Mouse (Mus musculus) stomach, embryonic 15.5 days (tissue): Measurements from ENCODE around the gene Rbm10. TPM values are rescaled to one million over a fixed set of nuclear protein-coding genes. Genes with fewer than 3 reads are reported as not detected.

Experiments used
- ATAC-seq: fragments of 200-750 bp; cut with Nextera tagmentation; 2 replicates; pipeline ENCODE4 v1.8.0; 2017; ENCODE audit warnings: low read depth, moderate number of reproducible peaks, moderate TSS enrichment; ENCODE audit not compliant: insufficient read depth, low FRiP score
- H3K27ac ChIP-seq: fragments of 300-500 bp; sonication (generic); 2 replicates; pipeline ENCODE4 v1.5.1; 2015; ENCODE audit warnings: mild to moderate bottlenecking, inconsistent platforms
- H3K27me3 ChIP-seq: fragments of 300-500 bp; sonication (generic); replicated peaks from 2 replicates; pipeline ENCODE4 v1.6.1; 2015; ENCODE audit warnings: inconsistent platforms
- H3K36me3 ChIP-seq: fragments of 300-500 bp; sonication (generic); 2 replicates; pipeline ENCODE4 v1.6.1; 2015; ENCODE audit warnings: inconsistent platforms
- H3K4me1 ChIP-seq: fragments of 300-500 bp; sonication (generic); 2 replicates; pipeline ENCODE4 v1.6.1; 2015; ENCODE audit warnings: inconsistent platforms
- H3K4me2 ChIP-seq: fragments of 300-500 bp; sonication (generic); 2 replicates; pipeline ENCODE4 v1.6.1; 2015; ENCODE audit warnings: mild to moderate bottlenecking, inconsistent platforms
- H3K4me3 ChIP-seq: fragments of 300-500 bp; sonication (generic); replicated peaks from 2 replicates; pipeline ENCODE4 v1.5.1; 2015; ENCODE audit warnings: inconsistent platforms
- H3K9ac ChIP-seq: fragments of 300-500 bp; sonication (generic); 2 replicates; pipeline ENCODE4 v1.6.1; 2015; ENCODE audit warnings: inconsistent platforms
- H3K9me3 ChIP-seq: fragments of 300-500 bp; sonication (generic); 2 replicates; pipeline ENCODE4 v1.6.1; 2016; ENCODE audit warnings: inconsistent platforms
- WGBS: fragments of 180-500 bp; shearing (Covaris S2); methylation state at CpG from one replicate; pipeline ENCODE4 v1.1.7; 2015; 5-methylcytosine and 5-hydroxymethylcytosine counted together
- polyA plus RNA-seq: library from polyadenylated mRNA; unstranded; fragments of >200 nt; fragmentation: Nextera tagmentation; extraction: Ambion mirVana; gene quantifications from 2 replicates; pipeline ENCODE4 v1.2.1, GENCODE M21; 2015

The Rbm10 gene
- polyA plus RNA-seq: 56.3 and 57.8 TPM in 2 replicates

DNA sequence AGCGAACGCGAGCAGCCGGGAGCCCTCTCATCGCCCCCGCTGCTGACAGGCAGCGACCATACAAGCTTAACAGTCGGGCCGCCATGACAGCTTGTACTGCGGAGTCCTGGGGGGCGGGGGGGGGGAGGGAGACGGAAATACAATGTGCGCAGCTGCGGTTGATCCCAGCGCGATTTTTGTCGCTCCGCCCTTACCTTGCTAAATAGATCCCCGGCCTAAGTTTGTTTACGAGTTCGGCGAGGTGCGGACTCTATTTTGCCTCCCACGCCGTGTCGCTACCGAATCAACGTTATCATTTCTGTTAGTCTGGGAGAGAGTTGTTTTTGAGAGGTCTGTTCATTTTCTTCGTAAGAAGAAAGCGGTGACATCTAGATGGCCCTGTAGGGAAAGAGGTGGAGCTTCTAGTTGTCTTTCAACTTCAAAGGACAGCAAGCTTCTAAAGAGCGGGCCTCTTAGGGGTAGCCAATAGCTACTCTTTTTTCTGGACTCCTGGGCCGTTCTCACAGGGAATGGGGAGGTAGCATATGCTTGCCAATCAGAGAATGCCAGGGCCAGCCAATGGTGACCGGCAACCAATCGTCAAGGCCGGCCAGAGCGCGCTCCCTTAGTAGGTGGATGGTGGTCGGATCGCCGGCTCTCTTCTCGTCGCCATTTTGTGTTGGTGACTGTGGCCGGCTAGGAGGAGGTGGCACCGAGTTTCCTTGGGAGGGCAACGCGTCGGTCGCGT, at the start of gene Rbm10, which contains the start of gene Ndufb11:
Gene Rbm10, plus strand, starts transcription at position 328 of the 727 bp plus-strand sequence.
Gene Ndufb11, minus strand, starts transcription at position 444 of the 727 bp plus-strand sequence.
- Histone ChIP-seq H3K4me2 (peak within 1 kb of the TSS; percentile 48), H3K36me3 (no peaks in the 10 kb centered on the region), H3K9ac (peak within 1 kb of the TSS; percentile 48), H3K9me3 (no peaks in the 10 kb centered on the region), H3K4me1 (peaks cover 2% of the 10 kb centered on the region; the same call in 1 of the 2 replicates), H3K27ac (peak within 1 kb of the TSS; percentile 88), H3K4me3 (peak within 1 kb of the TSS; percentile 61), H3K27me3 (no peaks in the 10 kb centered on the region)
- 14% methylated on average over 48 of the region's 49 CpGs for WGBS
- ATAC-seq: peak; percentile 98

GRCm38 (mm10) chrX:20571024-20571423, 46.3 kb upstream of the Rbm10 start:
- Histone ChIP-seq H3K9me3 (no peaks in the 10 kb centered on the region), H3K9ac (no peak overlapping the region), H3K4me2 (no peak overlapping the region), H3K27ac (no peak overlapping the region), H3K4me1 (no peaks in the 10 kb centered on the region), H3K4me3 (no peak overlapping the region), H3K36me3 (no peaks in the 10 kb centered on the region), H3K27me3 (no peaks in the 10 kb centered on the region)
- ATAC-seq: no peak; the same call in 1 of the 2 replicates
- 46% methylated on average over 2 of the region's 2 CpGs for WGBS

DNA sequence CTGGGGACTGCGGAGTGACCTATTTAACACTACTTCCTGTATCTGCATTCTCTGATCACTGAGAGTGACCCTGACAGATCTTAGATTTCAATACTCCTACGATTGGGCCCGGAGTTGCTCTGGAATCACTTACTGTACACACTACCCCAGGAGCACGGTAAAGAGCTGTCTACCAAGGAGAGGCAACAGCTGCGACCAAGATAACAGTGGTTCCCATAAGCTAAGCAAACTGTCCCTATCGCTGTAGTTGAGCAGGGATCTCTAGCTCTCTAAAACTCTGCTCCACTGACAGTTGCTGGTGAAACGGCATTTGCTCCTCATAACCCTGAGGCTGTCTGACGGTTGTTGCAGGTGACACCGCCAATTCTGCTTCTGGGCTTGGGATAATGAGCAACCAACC, 44.6 kb upstream of the Rbm10 start:
- H3K36me3 ChIP-seq: no peaks in the 10 kb centered on the region
- H3K27ac ChIP-seq: no peak overlapping the region
- no peaks in the 10 kb centered on the region for H3K27me3 ChIP-seq
- H3K9me3 ChIP-seq: no peaks in the 10 kb centered on the region
- WGBS: 68% methylated on average over 9 of the region's 9 CpGs
- H3K4me1 ChIP-seq: no peaks in the 10 kb centered on the region
- no peak overlapping the region for H3K4me2 ChIP-seq
- no peak overlapping the region for H3K9ac ChIP-seq
- no peak for ATAC-seq
- no peak overlapping the region for H3K4me3 ChIP-seq

DNA sequence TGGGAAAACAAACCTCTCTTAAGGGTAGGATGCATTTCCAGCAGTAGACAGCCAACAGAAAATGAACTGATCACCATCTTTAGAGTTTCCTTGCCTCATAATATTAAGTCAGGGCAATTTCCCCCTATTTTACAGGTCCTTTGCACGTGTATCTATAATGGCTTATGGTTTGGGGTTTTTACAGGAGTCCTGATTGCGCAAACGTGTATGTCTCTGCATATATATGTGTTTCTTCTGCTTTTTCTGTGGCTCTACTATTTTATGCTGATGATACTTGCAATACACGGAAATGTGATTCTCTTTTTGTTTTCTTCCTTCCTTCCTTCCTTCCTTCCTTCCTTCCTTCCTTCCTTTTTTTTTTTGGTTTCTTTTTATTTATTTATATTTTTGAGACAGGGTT, 43.4 kb upstream of the Rbm10 start:
- no peak for ATAC-seq
- 76% methylated on average over 4 of the region's 4 CpGs for WGBS
- Histone ChIP-seq H3K27me3 (no peaks in the 10 kb centered on the region), H3K4me3 (no peak overlapping the region), H3K9me3 (no peaks in the 10 kb centered on the region), H3K36me3 (no peaks in the 10 kb centered on the region), H3K4me2 (no peak overlapping the region), H3K9ac (no peak overlapping the region), H3K27ac (no peak overlapping the region), H3K4me1 (no peaks in the 10 kb centered on the region)

DNA sequence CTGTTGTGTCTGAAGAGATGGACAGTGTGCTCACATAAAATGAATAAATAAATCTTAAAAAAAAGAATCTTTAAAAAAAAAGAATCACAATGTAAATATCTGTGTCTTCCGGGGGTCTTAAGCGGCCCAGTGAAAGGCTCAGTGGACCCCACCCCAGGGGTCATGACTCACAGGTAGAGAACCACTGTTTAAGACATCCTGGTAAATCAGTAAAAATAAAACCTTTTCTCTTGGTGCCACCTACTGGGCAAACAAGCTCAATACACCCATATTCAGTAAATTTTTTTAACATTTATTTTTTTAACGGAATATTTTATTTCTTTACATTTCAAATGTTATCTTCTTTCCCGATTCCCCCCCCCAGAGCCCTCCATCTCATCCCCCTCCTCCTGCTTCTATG, 29.3 kb upstream of the Rbm10 start:
- no peak for ATAC-seq
- WGBS: 15% methylated on average over 4 of the region's 4 CpGs
- H3K27ac ChIP-seq: no peak overlapping the region

GRCm38 (mm10) chrX:20608500-20608899, 8.8 kb upstream of the Rbm10 start:
- Histone ChIP-seq H3K4me1 (no peaks in the 10 kb centered on the region), H3K36me3 (no peaks in the 10 kb centered on the region), H3K4me2 (no peak overlapping the region), H3K9me3 (no peaks in the 10 kb centered on the region), H3K9ac (no peak overlapping the region), H3K27ac (no peak overlapping the region), H3K27me3 (no peaks in the 10 kb centered on the region), H3K4me3 (no peak overlapping the region)
- WGBS: 84% methylated on average over 4 of the region's 4 CpGs
- no peak for ATAC-seq

More for the DNA sequence above, 29.3 kb upstream of the Rbm10 start:
- no peak overlapping the region for H3K9ac ChIP-seq
- H3K27me3 ChIP-seq: no peaks in the 10 kb centered on the region
- no peaks in the 10 kb centered on the region for H3K9me3 ChIP-seq
- no peaks in the 10 kb centered on the region for H3K4me1 ChIP-seq
- H3K4me2 ChIP-seq: no peak overlapping the region
- no peak overlapping the region for H3K4me3 ChIP-seq
- no peaks in the 10 kb centered on the region for H3K36me3 ChIP-seq

GRCm38 (mm10) chrX:20616861-20617175, 485 bp upstream of the Rbm10 start:
- Histone ChIP-seq H3K9ac (peak overlapping the region; percentile 48; the same call in 1 of the 2 replicates), H3K4me2 (peak overlapping the region; percentile 41), H3K27me3 (no peaks in the 10 kb centered on the region), H3K27ac (peak overlapping the region; percentile 88), H3K4me1 (peaks cover 2% of the 10 kb centered on the region; the same call in 1 of the 2 replicates), H3K36me3 (no peaks in the 10 kb centered on the region), H3K4me3 (peak overlapping the region; percentile 61), H3K9me3 (no peaks in the 10 kb centered on the region)
- 10% methylated on average over 17 of the region's 17 CpGs for WGBS
- peak; percentile 21; the same call in 1 of the 2 replicates for ATAC-seq

- Histone ChIP-seq H3K9ac (peak overlapping the region; percentile 46), H3K27me3 (no peaks in the 10 kb centered on the region), H3K4me3 (peak overlapping the region; percentile 61), H3K27ac (peak overlapping the region; percentile 78), H3K4me1 (peaks cover 2% of the 10 kb centered on the region; the same call in 1 of the 2 replicates), H3K36me3 (no peaks in the 10 kb centered on the region), H3K4me2 (peak overlapping the region; percentile 48), H3K9me3 (no peaks in the 10 kb centered on the region)
- peak; percentile 19 for ATAC-seq
- 23% methylated on average over 31 of the region's 31 CpGs for WGBS
These were observed 648 bp downstream of the Rbm10 start for GRCm38 (mm10) chrX:20617903-20618399.

GRCm38 (mm10) chrX:20638141-20638540, 20.8 kb downstream of the Rbm10 start:
- Histone ChIP-seq H3K4me2 (no peak overlapping the region), H3K27ac (no peak overlapping the region), H3K4me1 (no peaks in the 10 kb centered on the region), H3K36me3 (no peaks in the 10 kb centered on the region), H3K27me3 (no peaks in the 10 kb centered on the region), H3K9ac (no peak overlapping the region), H3K4me3 (no peak overlapping the region), H3K9me3 (no peaks in the 10 kb centered on the region)
- 88% methylated on average over 2 of the region's 2 CpGs for WGBS
- no peak for ATAC-seq

GRCm38 (mm10) chrX:20644780-20645179, 27.5 kb downstream of the Rbm10 start:
- WGBS: 83% methylated on average over 5 of the region's 5 CpGs
- H3K36me3 ChIP-seq: peaks cover 3% of the 10 kb centered on the region; the same call in 1 of the 2 replicates
- no peak overlapping the region for H3K4me3 ChIP-seq
- H3K27ac ChIP-seq: no peak overlapping the region
- H3K9me3 ChIP-seq: no peaks in the 10 kb centered on the region
- no peak for ATAC-seq
- no peak overlapping the region for H3K4me2 ChIP-seq
- no peak overlapping the region for H3K9ac ChIP-seq
- no peaks in the 10 kb centered on the region for H3K4me1 ChIP-seq
- no peaks in the 10 kb centered on the region for H3K27me3 ChIP-seq

- Histone ChIP-seq H3K4me1 (no peaks in the 10 kb centered on the region), H3K27me3 (no peaks in the 10 kb centered on the region), H3K9me3 (no peaks in the 10 kb centered on the region), H3K36me3 (no peaks in the 10 kb centered on the region), H3K4me3 (peak overlapping the region; percentile 54), H3K27ac (no peak overlapping the region), H3K4me2 (peak overlapping the region; percentile 74), H3K9ac (no peak overlapping the region)
- no peak for ATAC-seq
- 27% methylated on average over 5 of the region's 5 CpGs for WGBS
These were observed 40.3 kb downstream of the Rbm10 start for GRCm38 (mm10) chrX:20657593-20657992.

- WGBS: 21% methylated on average over 27 of the region's 27 CpGs
- Histone ChIP-seq H3K27me3 (no peaks in the 10 kb centered on the region), H3K4me2 (peak within 1 kb of the TSS; percentile 74), H3K9ac (peak within 1 kb of the TSS; percentile 39), H3K4me1 (no peaks in the 10 kb centered on the region), H3K27ac (peak within 1 kb of the TSS; percentile 61; the same call in 1 of the 2 replicates), H3K4me3 (peak within 1 kb of the TSS; percentile 54), H3K36me3 (no peaks in the 10 kb centered on the region), H3K9me3 (no peaks in the 10 kb centered on the region)
- ATAC-seq: peak; percentile 82
These were observed 40.8 kb downstream of the Rbm10 start, which contains the start of gene Uba1 for GRCm38 (mm10) chrX:20658026-20658652. TSS of gene Uba1 (plus strand) at chrX:20658326.
